Mouse (Mus musculus): ENCODE results near the gene Sh2d4b. TPM values are rescaled to one million over a fixed set of nuclear protein-coding genes. Genes with fewer than 3 reads are reported as not detected.
A peak's percentile ranks its signal among the peaks of the same experiment; 100 is the strongest.

The Sh2d4b gene
- total and polyA plus RNA-seq, 3 experiments: 0.12 to 0.26 TPM; not detected in 1

DNA sequence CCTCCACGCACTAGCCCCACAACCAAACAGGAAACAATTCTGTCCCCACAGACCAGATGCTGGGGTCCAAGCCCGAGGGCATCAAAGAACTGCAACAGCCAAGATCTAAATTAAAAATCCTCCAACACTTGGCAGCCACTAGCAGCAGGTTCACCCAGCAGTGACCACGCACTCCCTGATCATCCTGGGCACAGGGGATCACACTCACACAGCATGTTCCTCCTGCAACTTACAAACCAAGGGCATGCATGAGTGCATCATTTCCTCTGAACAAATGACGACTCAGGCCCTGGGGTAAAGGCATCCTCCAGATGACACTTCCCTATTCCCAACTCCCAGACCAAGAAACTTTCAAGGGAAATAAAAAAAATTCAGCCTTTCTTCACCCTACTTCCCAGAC lies 44.0 kb upstream of the Sh2d4b start:
- peaks cover 12 to 38% of the 10 kb centered on the region in 2 experiments for H3K4me1 ChIP-seq (ENCODE audit: control insufficient read depth in 1 of 2, insufficient read depth in 2 of 2, low read length in 2 of 2)
- H3K27me3 ChIP-seq (ENCODE audit: control insufficient read depth in 1 of 2, insufficient read depth in 2 of 2, low read length in 2 of 2): no peaks in the 10 kb centered on the region
- no peak overlapping the region for H3K9ac ChIP-seq (ENCODE audit: control insufficient read depth, low read depth, low read length, poor library complexity, severe bottlenecking)
- peak; percentile 38 for DNase-seq (ENCODE audit: low read depth, low spot score)
- H3K9me3 ChIP-seq (replicated peaks; ENCODE audit: insufficient read depth, low read length): no peaks in the 10 kb centered on the region
- peaks cover 0 to 33% of the 10 kb centered on the region in 2 experiments; a peak in 2 of 4 replicates for H3K36me3 ChIP-seq (ENCODE audit: control insufficient read depth in 1 of 2, insufficient read depth in 2 of 2, low read length in 2 of 2)
- H3K4me3 ChIP-seq (ENCODE audit: control insufficient read depth in 1 of 2, insufficient read depth in 1 of 2, low read depth in 2 of 2, low read length in 2 of 2): no peak overlapping the region
- H3K27ac ChIP-seq (ENCODE audit: control insufficient read depth, low read depth, low read length): no peak overlapping the region
- TF ChIP-seq USF2 (IDR thresholded peaks at IDR 0.05; ENCODE audit: borderline replicate concordance in 1 of 2, insufficient read depth in 1 of 2, low read depth in 1 of 2, low read length in 2 of 2) (no peak), TAL1 (IDR thresholded peaks at IDR 0.05; ENCODE audit: low read length) (no peak), BHLHE40 (IDR thresholded peaks at IDR 0.05; ENCODE audit: borderline replicate concordance, low read depth, low read length) (no peak), GATA1 (IDR thresholded peaks at IDR 0.05; ENCODE audit: low read depth, low read length) (no peak), EP300 (IDR thresholded peaks at IDR 0.05; ENCODE audit: low read depth in 1 of 2, low read length in 2 of 2) (no peak), TBP (IDR thresholded peaks at IDR 0.05; ENCODE audit: low read depth, low read length) (no peak), MXI1 (IDR thresholded peaks at IDR 0.05; ENCODE audit: low read depth, low read length) (no peak), POLR2A (IDR thresholded peaks at IDR 0.05; ENCODE audit: control insufficient read depth in 1 of 2, insufficient read depth in 1 of 2, low read depth in 1 of 2, low read length in 2 of 2, poor library complexity in 1 of 2) (no peak), USF1 (IDR thresholded peaks at IDR 0.05; ENCODE audit: low read depth, low read length) (no peak), ZMIZ1 (IDR thresholded peaks at IDR 0.05; ENCODE audit: low read depth, low read length) (no peak), UBTF (IDR thresholded peaks at IDR 0.05; ENCODE audit: borderline replicate concordance, insufficient read depth, low read depth, low read length) (no peak), SIN3A (IDR thresholded peaks at IDR 0.05; ENCODE audit: low read length) (no peak), CTCF (IDR thresholded peaks at IDR 0.05 in 2 of 3, conservative IDR thresholded peaks at IDR 0.05 in 1 of 3; ENCODE audit: control insufficient read depth in 1 of 3, insufficient read depth in 1 of 3, low read depth in 2 of 3, low read length in 3 of 3, poor library complexity in 1 of 3, severe bottlenecking in 1 of 3) (no peak), ZC3H11A (IDR thresholded peaks at IDR 0.05; ENCODE audit: low read depth, low read length) (no peak), MAX (IDR thresholded peaks at IDR 0.05; ENCODE audit: low read length) (no peak), ZKSCAN1 (IDR thresholded peaks at IDR 0.05; ENCODE audit: low read depth, low read length) (no peak), MEF2A (IDR thresholded peaks at IDR 0.05; ENCODE audit: extremely low read depth, insufficient replicate concordance, low read depth, low read length, poor library complexity, severe bottlenecking) (no peak), POLR2AphosphoS2 (IDR thresholded peaks at IDR 0.05; ENCODE audit: low read length) (no peak), MAFK (IDR thresholded peaks at IDR 0.05; ENCODE audit: borderline replicate concordance, low read depth, low read length) (no peak)
- H3K79me2 ChIP-seq (ENCODE audit: control insufficient read depth, insufficient read depth, low read length, poor library complexity): peaks cover 5% of the 10 kb centered on the region; the same call in 1 of the 2 replicates

DNA sequence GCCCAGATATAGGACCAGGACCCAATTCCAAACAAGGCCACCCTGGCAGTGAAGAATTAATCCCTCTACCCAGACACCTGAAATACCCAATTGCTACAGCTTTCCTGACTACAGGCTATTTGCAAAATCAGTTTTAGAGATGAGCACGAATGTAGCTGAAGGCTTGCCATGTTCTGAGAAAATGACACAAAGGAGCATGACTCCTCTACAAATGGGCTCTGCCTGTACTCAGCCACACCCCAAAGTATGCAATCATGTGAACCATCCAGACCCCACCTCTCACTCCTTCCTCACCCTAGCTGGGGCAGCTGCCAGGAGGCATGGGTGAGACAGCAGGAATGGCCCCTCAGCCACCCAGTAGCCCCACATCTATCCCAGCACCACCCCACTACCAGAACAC lies 42.4 kb upstream of the Sh2d4b start:
- Histone ChIP-seq H3K4me1 (ENCODE audit: control insufficient read depth in 1 of 2, insufficient read depth in 2 of 2, low read length in 2 of 2) (peaks cover 12 to 38% of the 10 kb centered on the region in 2 experiments), H3K27ac (ENCODE audit: control insufficient read depth, low read depth, low read length) (peak overlapping the region; percentile 62; the same call in 1 of the 2 replicates), H3K79me2 (ENCODE audit: control insufficient read depth, insufficient read depth, low read length, poor library complexity) (peaks cover 5% of the 10 kb centered on the region; the same call in 1 of the 2 replicates), H3K9me3 (replicated peaks; ENCODE audit: insufficient read depth, low read length) (no peaks in the 10 kb centered on the region), H3K4me3 (ENCODE audit: control insufficient read depth in 1 of 2, insufficient read depth in 1 of 2, low read depth in 2 of 2, low read length in 2 of 2) (no peak overlapping the region), H3K36me3 (ENCODE audit: control insufficient read depth in 1 of 2, insufficient read depth in 2 of 2, low read length in 2 of 2) (peaks cover 0 to 33% of the 10 kb centered on the region in 2 experiments; a peak in 2 of 4 replicates), H3K9ac (ENCODE audit: control insufficient read depth, low read depth, low read length, poor library complexity, severe bottlenecking) (no peak overlapping the region), H3K27me3 (ENCODE audit: control insufficient read depth in 1 of 2, insufficient read depth in 2 of 2, low read length in 2 of 2) (no peaks in the 10 kb centered on the region)
- peak; percentile 58 for DNase-seq (ENCODE audit: low read depth, low spot score)
- TF ChIP-seq MAX (IDR thresholded peaks at IDR 0.05; ENCODE audit: low read length): peak; percentile 62; the same call in 1 of the 2 replicates
- TF ChIP-seq SIN3A (IDR thresholded peaks at IDR 0.05; ENCODE audit: low read length): peak; percentile 79
- peak; percentile 99 for TF ChIP-seq MXI1 (IDR thresholded peaks at IDR 0.05; ENCODE audit: low read depth, low read length)
- no peak for TF ChIP-seq CHD1 (IDR thresholded peaks at IDR 0.05; ENCODE audit: low read depth, low read length)
- no peak for TF ChIP-seq UBTF (IDR thresholded peaks at IDR 0.05; ENCODE audit: borderline replicate concordance, insufficient read depth, low read depth, low read length)
- TF ChIP-seq USF1 (IDR thresholded peaks at IDR 0.05; ENCODE audit: low read depth, low read length): peak; percentile 45
- TF ChIP-seq KAT2A (conservative IDR thresholded peaks at IDR 0.05; ENCODE audit: low read depth, low read length): no peak
- 0 out of 2 replicates have a peak, but pooled peaks have one; percentile 10 for TF ChIP-seq TBP (IDR thresholded peaks at IDR 0.05; ENCODE audit: low read depth, low read length)
